Mouse (Mus musculus) heart, adult 2 months (tissue): ENCODE data around the gene Elmo1. TPM values are rescaled to one million over a fixed set of nuclear protein-coding genes. Genes with fewer than 3 reads are reported as not detected.

ENCODE experiments used
- DNase-seq, 2 experiments: peaks; one replicate each; pipeline ENCODE4 v3.0.0; 2021
- H3K27ac ChIP-seq: fragments of 200-600 bp; 2 replicates; pipeline ENCODE4 v1.8.1; 2022
- H3K27me3 ChIP-seq: fragments of 200-500 bp; 2 replicates; pipeline ENCODE4 v1.6.1; 2012; ENCODE audit warnings: mild to moderate bottlenecking, low read length, inconsistent platforms, mixed read lengths; ENCODE audit not compliant: control insufficient read depth, insufficient read depth
- H3K36me3 ChIP-seq: fragments of 200-500 bp; 2 replicates; pipeline ENCODE4 v1.6.1; 2012; ENCODE audit warnings: low read length, inconsistent platforms; ENCODE audit not compliant: control insufficient read depth, insufficient read depth
- H3K4me1 ChIP-seq: fragments of 200-500 bp; 2 replicates; pipeline ENCODE4 v1.6.1; 2011; ENCODE audit warnings: low read length; ENCODE audit not compliant: control insufficient read depth, insufficient read depth
- H3K4me3 ChIP-seq: fragments of 200-600 bp; 2 replicates; pipeline ENCODE4 v1.8.1; 2022
- H3K79me2 ChIP-seq: fragments of 200-500 bp; replicated peaks from 2 replicates; pipeline ENCODE4 v1.6.1; 2012; ENCODE audit warnings: mild to moderate bottlenecking, inconsistent platforms, low read length, moderate library complexity, mixed read lengths; ENCODE audit not compliant: control insufficient read depth, insufficient read depth
- H3K9ac ChIP-seq: fragments of 200-500 bp; 2 replicates; pipeline ENCODE4 v1.6.1; 2012; ENCODE audit warnings: low read depth, mild to moderate bottlenecking, control low read depth, inconsistent platforms, low read length, mixed read lengths
- CTCF ChIP-seq: fragments of 200-600 bp; IDR thresholded peaks from 2 replicates; pipeline ENCODE4 v1.8.1; 2022; ENCODE audit warnings: antibody characterized with exemption, mild to moderate bottlenecking, moderate library complexity
- EP300 ChIP-seq: fragments of 200-500 bp; IDR thresholded peaks from 2 replicates; pipeline ENCODE4 v1.6.1; 2011; ENCODE audit warnings: low read depth, low read length, control low read depth; ENCODE audit not compliant: insufficient read depth
- POLR2A ChIP-seq: fragments of 200-500 bp; IDR thresholded peaks from 2 replicates; pipeline ENCODE4 v1.6.1; 2011; ENCODE audit warnings: mild to moderate bottlenecking, low read depth, low read length, control low read depth; ENCODE audit not compliant: insufficient read depth
- WGBS: fragments of 180-500 bp; shearing (Covaris S2); methylation state at CpG from one replicate; pipeline ENCODE4 v1.1.7; 2018; 5-methylcytosine and 5-hydroxymethylcytosine counted together
- intact Hi-C: fragments of 180-260 bp; cut with DNase I; formaldehyde crosslinking; loops from one replicate; pipeline ENCODE4 v1.15.1; 2025
- polyA plus RNA-seq: library from polyadenylated mRNA; depleted of rRNA; stranded (reverse); fragments of >200 nt; gene quantifications from 2 replicates; pipeline ENCODE4 v1.2.3, GENCODE M21; 2012
- total RNA-seq, 2 experiments: library from RNA; stranded (reverse); gene quantifications; 2 replicates each; pipeline ENCODE4 v1.2.3; 2021

Gene Elmo1
- total and polyA plus RNA-seq, 3 experiments: 7.0 to 9.1 (median 7.1) TPM

DNA sequence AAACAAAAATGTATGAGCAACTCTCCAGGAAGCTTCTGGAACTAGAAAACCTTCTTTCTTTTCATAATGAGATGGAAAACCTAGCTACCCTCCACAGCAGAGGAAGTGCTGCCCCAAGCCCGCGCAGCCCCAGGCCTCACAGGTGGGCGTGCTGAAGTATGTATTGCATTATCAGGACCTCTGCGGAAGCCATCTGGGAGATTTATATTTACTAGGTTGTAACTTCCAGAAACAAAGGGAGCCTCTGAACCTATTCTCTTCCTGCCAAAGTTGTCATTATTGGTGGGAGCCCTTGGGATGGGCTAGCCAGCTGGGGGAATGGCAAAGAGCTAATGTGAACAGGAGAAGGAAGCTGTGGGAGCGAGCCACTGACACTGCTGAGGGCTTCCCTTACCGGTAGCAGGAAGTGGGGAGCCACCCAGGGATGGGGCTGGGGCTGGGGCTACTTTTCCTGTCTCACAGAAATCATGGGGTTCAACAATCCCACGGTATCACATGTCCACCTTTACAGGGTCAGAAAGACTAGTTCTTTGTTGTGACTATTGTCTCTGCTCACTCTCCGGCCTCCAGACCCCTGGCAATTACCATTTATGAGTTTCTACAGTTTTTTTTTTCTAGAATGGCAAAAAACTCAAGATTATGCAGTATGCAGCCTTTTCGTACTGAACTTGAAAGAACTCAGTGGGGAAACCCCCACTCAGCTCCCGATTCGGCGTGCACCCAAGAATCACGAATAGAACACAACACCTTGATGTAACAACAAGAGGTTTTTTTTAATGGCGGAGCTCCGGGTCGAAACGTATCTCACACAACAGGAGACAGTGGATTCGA, 44.2 kb downstream of the Elmo1 start:
- H3K79me2 ChIP-seq: 0 out of 2 replicates have a peak, but pooled peaks cover 2% of the 10 kb centered on the region
- H3K36me3 ChIP-seq: peaks cover 4% of the 10 kb centered on the region
- peaks cover 19% of the 10 kb centered on the region for H3K4me1 ChIP-seq
- no peaks in the 10 kb centered on the region for H3K27me3 ChIP-seq
- no peak overlapping the region for H3K4me3 ChIP-seq
- peak overlapping the region; percentile 55 for H3K27ac ChIP-seq
- TF ChIP-seq EP300: peak; percentile 54; the same call in 1 of the 2 replicates
- TF ChIP-seq CTCF: no peak
- 61% methylated on average over 18 of the region's 18 CpGs for WGBS
- intact Hi-C loops: loop anchor here (5.0 kb wide), 1 partner anchor 48 kb away; no protein-coding TSS in a partner anchor
- DNase-seq: peak; percentile 35 to 42
- H3K9ac ChIP-seq: no peak overlapping the region

DNA sequence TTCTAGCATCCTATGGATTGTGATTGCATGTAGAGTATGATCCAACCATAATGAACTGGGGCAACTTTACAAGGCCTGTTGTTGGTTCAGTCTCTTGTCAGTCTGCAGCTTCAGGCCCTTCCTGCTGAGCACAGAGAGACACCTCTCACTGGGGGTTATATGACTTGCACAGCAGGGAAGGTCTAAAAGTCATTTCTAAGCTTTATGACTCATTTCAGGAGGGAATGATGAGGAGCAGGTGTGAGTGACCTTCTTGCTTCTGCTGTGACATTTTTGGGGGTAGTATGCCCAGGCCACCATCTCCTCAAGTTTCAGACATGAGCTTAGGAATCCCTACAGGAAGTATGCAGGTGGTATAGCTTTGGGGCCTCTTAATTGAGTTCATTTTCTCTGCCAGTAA, 46.4 kb downstream of the Elmo1 start:
- no peaks in the 10 kb centered on the region; the same call in 1 of the 2 replicates for H3K79me2 ChIP-seq
- intact Hi-C loops: loop anchor here (2.0 kb wide), 1 partner anchor 46 kb away; the partner anchor contains the start of gene Elmo1
- no peak for DNase-seq
- H3K27ac ChIP-seq: no peak overlapping the region
- H3K27me3 ChIP-seq: no peaks in the 10 kb centered on the region
- peaks cover 14% of the 10 kb centered on the region for H3K4me1 ChIP-seq
- H3K9ac ChIP-seq: no peak overlapping the region
- peaks cover 4% of the 10 kb centered on the region for H3K36me3 ChIP-seq
- no peak for TF ChIP-seq POLR2A
- no peak for TF ChIP-seq CTCF
- no peak for TF ChIP-seq EP300
- no peak overlapping the region for H3K4me3 ChIP-seq

GRCm38 (mm10) chr13:20138466-20138865, 48.1 kb downstream of the Elmo1 start:
- TF ChIP-seq CTCF: no peak
- no peak for TF ChIP-seq EP300
- no peak for TF ChIP-seq POLR2A
- Histone ChIP-seq H3K36me3 (peaks cover 4% of the 10 kb centered on the region), H3K27me3 (no peaks in the 10 kb centered on the region), H3K27ac (no peak overlapping the region), H3K4me3 (no peak overlapping the region), H3K79me2 (no peaks in the 10 kb centered on the region; the same call in 1 of the 2 replicates), H3K4me1 (peaks cover 6% of the 10 kb centered on the region), H3K9ac (no peak overlapping the region)
- intact Hi-C loops: no loop called here
- DNase-seq: no peak
- WGBS: 41% methylated on average over 3 of the region's 3 CpGs

- Histone ChIP-seq H3K27ac (no peak overlapping the region), H3K79me2 (no peaks in the 10 kb centered on the region; the same call in 1 of the 2 replicates), H3K27me3 (no peaks in the 10 kb centered on the region), H3K4me1 (peaks cover 3% of the 10 kb centered on the region), H3K9ac (no peak overlapping the region), H3K4me3 (no peak overlapping the region), H3K36me3 (peaks cover 2% of the 10 kb centered on the region; the same call in 1 of the 2 replicates)
- intact Hi-C loops: no loop called here
- TF ChIP-seq POLR2A: no peak
- TF ChIP-seq EP300: no peak
- no peak for TF ChIP-seq CTCF
- WGBS: 67% methylated on average over 6 of the region's 6 CpGs
- DNase-seq: no peak
These were observed 48.7 kb downstream of the Elmo1 start for GRCm38 (mm10) chr13:20139060-20139459.

- Histone ChIP-seq H3K4me3 (no peak overlapping the region), H3K79me2 (no peaks in the 10 kb centered on the region; the same call in 1 of the 2 replicates), H3K27me3 (no peaks in the 10 kb centered on the region), H3K9ac (no peak overlapping the region), H3K36me3 (0 out of 2 replicates have a peak, but pooled peaks cover 2% of the 10 kb centered on the region), H3K27ac (no peak overlapping the region), H3K4me1 (peaks cover 2% of the 10 kb centered on the region; the same call in 1 of the 2 replicates)
- TF ChIP-seq EP300 (no peak), CTCF (no peak), POLR2A (no peak)
- peak in 1 of 2 experiments; percentile 29 for DNase-seq
- 70% methylated on average over 4 of the region's 4 CpGs for WGBS
- intact Hi-C loops: no loop called here
These were observed 49.6 kb downstream of the Elmo1 start for GRCm38 (mm10) chr13:20139825-20140665.
